Mouse (Mus musculus): ENCODE measurements at regions not wholly inside any gene's neighbourhood (a gene's known extent, or its start where the extent isn't known, plus 50 kb on each side); places are given as distances from the start of the nearest gene placed in this dataset.

- DNase-seq, result no peak
Observed at GRCm38 (mm10) chr9:112014796-112015195, 220.9 kb downstream of the Arpp21 start.

GRCm38 (mm10) chr9:111994401-111994800, 241.3 kb downstream of the Arpp21 start:
- no peak for DNase-seq

GRCm38 (mm10) chr9:111993844-111994243, 241.9 kb downstream of the Arpp21 start:
- DNase-seq, result no peak

- no peak for DNase-seq
Observed at GRCm38 (mm10) chr9:111990060-111990459, 245.7 kb downstream of the Arpp21 start.

- DNase-seq, result no peak
Observed at GRCm38 (mm10) chr9:111963405-111964037, 272.2 kb downstream of the Arpp21 start.

- no peak for DNase-seq
Observed at GRCm38 (mm10) chr9:111957799-111958198, 267.7 kb upstream of the Stac start.

- no peak for DNase-seq
Observed at GRCm38 (mm10) chr9:111939271-111940067, 249.3 kb upstream of the Stac start.

- DNase-seq, result no peak
Observed at GRCm38 (mm10) chr9:111932455-111932854, 242.3 kb upstream of the Stac start.

- peak; percentile 21 for DNase-seq
Observed at GRCm38 (mm10) chr9:111918275-111918940, 228.3 kb upstream of the Stac start.

GRCm38 (mm10) chr9:111916684-111917535, 226.8 kb upstream of the Stac start:
- no peak for DNase-seq

- no peak for DNase-seq
Observed at GRCm38 (mm10) chr9:111908806-111909205, 218.7 kb upstream of the Stac start.

GRCm38 (mm10) chr9:111900196-111900595, 210.0 kb upstream of the Stac start:
- no peak for DNase-seq

- no peak for DNase-seq
Observed at GRCm38 (mm10) chr9:111897626-111898025, 207.5 kb upstream of the Stac start.

GRCm38 (mm10) chr9:111879710-111880109, 189.6 kb upstream of the Stac start:
- DNase-seq, result no peak

- peak; percentile 40 for DNase-seq
Observed at GRCm38 (mm10) chr9:111876846-111877245, 186.7 kb upstream of the Stac start.

- DNase-seq, result no peak
Observed at GRCm38 (mm10) chr9:111870466-111870865, 180.3 kb upstream of the Stac start.

- DNase-seq, result no peak
Observed at GRCm38 (mm10) chr9:111869801-111870382, 179.7 kb upstream of the Stac start.

GRCm38 (mm10) chr9:111858051-111858450, 167.9 kb upstream of the Stac start:
- no peak for DNase-seq

GRCm38 (mm10) chr9:111854976-111855375, 164.8 kb upstream of the Stac start:
- DNase-seq, result no peak

- no peak for DNase-seq
Observed at GRCm38 (mm10) chr9:111846366-111846765, 156.2 kb upstream of the Stac start.

GRCm38 (mm10) chr9:111841151-111841550, 151.0 kb upstream of the Stac start:
- no peak for DNase-seq
